Mouse (Mus musculus): ENCODE results near the gene Armh3.

Gene Armh3

GRCm38 (mm10) chr19:45907416-45907815 is 90.9 kb downstream of the Armh3 start:
- no peak for DNase-seq (ENCODE audit: low spot score)

DNA sequence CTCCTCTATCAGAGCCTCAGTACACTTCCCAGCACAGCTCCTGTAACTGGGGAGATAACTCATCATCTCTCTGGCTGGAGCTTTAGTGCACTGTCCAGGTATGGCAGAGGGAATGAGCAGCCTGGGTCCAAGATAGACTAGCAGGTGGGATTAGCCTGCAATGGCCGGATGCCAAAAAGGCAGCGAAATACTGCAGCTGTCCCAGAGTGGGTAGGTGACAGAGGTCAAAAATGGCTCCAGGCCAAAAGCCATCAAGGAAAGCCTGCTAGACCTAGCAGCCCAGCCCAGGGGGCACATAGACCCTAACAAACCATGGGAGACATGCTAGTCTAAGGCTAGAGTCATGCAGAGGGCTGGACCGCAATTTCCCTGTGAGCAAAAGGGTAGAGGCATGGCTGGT is 94.4 kb downstream of the Armh3 start:
- no peak for DNase-seq (ENCODE audit: low spot score)

DNA sequence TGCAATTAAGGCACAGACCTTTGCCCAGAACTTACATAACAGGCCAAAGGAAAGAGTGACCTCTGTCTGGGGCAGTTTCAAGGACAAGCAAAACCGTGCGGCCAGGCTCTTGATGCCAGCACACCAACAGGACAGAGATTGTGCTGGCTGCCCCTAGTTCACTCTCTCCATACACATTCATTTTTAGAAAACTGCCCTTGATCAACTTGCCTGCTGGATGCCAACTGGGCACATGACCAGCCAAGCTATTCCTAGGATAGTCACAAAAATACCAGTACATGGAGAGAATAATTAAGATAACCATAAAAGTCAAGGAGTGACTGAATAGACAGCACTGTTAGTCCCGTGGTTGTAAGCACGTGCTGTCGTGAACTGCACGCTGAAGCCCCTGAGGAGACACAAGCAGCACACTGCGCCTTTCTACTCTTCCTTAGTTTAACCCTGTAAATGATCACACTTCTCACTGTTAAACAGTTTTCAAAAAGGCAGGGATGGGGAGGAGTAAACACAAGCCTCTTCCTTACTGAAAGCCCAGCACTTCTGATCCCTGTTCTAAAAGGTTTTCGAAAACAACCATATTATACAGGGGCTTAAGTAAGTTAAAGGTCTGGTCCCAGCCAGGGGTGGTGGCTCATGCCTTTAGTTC is 95.8 kb downstream of the Armh3 start:
- peak; percentile 9 for DNase-seq (ENCODE audit: low spot score)

DNA sequence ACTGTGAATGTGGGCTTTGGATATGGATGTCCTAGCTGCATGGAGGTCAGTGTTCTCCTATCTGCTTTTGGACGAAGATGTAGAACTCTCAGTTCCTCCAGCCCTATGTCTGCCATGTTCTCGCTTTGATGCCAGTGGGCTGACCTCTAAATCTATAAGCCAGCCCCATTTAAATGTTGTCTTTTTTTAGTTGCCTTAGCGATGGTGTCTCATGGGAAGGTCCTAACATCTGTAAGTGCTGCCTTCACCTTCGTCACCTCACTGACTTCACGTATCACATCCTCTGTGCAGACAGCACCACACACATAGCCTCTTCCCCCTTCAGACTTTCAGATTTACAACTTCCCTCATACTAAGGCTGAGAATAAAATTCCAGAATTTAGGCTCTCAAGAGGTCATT is 97.5 kb downstream of the Armh3 start:
- no peak for DNase-seq (ENCODE audit: low spot score)

DNA sequence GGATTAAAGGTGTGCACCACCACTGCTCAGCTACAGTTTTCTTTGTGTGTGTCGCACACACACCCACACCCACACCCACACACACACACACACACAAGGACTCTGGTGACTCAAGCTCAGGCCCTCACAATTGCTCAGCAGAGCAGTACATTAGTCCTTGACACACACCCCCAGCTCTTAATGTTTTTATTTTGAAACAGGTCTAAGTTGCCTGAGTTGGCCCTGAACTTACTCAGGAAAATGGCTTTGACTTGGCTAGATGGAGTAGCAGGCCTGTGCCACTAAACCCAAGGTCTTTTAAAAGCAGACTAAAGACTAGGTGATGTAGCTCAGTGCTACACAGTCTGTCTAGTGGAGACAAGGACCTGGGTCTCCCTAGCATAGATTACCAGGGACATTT is 102.6 kb downstream of the Armh3 start:
- no peak for DNase-seq (ENCODE audit: low spot score)

GRCm38 (mm10) chr19:45882056-45882455 is 116.2 kb downstream of the Armh3 start:
- no peak for DNase-seq (ENCODE audit: low spot score)

DNA sequence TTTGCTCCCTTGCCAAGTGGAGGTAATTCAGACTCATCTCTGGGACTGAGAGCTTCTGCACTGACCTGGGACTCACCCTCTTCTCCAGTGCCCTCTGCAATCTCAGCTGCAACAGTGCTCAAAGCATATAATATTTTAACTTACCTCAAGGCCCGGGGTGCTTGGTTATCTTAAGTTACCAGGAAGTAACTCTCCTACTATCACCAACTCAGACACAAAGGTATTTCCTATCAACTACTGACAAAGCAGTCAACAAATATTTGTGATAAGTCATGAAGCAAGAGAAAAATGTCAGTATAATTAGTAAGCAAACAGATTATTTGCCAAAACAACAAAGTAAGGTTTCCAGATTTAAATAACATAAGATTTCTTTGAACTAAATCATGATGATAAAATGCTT is 125.0 kb downstream of the Armh3 start:
- no peak for DNase-seq (ENCODE audit: low spot score)

- DNase-seq (ENCODE audit: low spot score), result no peak
Measured at GRCm38 (mm10) chr19:45855284-45855920, 142.9 kb downstream of the Armh3 start.

GRCm38 (mm10) chr19:45854521-45854920 is 143.8 kb downstream of the Armh3 start:
- no peak for DNase-seq (ENCODE audit: low spot score)

DNA sequence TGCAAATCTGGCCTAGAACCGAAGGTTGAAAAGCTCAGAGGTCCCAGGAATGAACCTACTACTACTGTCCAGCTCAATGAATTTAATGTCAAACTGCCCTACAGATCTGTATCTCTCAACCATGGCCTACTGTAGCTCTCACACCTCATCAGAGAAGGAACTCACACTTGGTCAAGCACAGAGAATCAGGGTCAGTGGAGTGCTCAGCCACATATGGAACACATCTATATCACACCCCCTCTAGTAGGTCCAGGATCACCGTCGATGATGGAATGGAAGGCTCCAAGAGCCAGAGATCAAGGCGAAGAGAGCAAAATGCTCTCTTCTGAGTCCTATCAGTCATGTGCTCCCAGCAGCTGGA is 150.6 kb downstream of the Armh3 start:
- DNase-seq (ENCODE audit: low spot score), result no peak

GRCm38 (mm10) chr19:45847016-45847732 is 151.1 kb downstream of the Armh3 start:
- DNase-seq (ENCODE audit: low spot score), result no peak

GRCm38 (mm10) chr19:45844209-45844608 is 154.1 kb downstream of the Armh3 start:
- DNase-seq (ENCODE audit: low spot score), result no peak

DNA sequence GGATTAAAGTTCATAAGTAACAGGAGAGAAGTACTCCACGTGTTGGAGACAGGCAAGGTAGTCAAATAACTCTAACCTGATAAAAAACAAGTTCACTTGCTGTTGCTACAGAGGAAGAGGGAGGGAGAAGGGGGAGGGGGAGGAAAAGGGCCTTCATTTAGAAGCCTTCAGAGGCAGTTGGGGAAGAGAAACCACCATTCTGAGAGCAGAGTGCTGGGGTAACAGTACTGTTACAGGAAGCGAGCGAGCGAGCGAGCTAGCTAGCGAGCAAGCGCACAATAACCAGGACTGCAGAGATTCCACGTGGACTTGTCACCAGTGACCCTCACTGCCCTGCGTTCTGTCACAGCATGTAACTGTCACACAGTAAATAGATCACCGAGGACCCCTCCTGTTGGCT is 154.9 kb downstream of the Armh3 start:
- DNase-seq (ENCODE audit: low spot score), result peak; percentile 51

DNA sequence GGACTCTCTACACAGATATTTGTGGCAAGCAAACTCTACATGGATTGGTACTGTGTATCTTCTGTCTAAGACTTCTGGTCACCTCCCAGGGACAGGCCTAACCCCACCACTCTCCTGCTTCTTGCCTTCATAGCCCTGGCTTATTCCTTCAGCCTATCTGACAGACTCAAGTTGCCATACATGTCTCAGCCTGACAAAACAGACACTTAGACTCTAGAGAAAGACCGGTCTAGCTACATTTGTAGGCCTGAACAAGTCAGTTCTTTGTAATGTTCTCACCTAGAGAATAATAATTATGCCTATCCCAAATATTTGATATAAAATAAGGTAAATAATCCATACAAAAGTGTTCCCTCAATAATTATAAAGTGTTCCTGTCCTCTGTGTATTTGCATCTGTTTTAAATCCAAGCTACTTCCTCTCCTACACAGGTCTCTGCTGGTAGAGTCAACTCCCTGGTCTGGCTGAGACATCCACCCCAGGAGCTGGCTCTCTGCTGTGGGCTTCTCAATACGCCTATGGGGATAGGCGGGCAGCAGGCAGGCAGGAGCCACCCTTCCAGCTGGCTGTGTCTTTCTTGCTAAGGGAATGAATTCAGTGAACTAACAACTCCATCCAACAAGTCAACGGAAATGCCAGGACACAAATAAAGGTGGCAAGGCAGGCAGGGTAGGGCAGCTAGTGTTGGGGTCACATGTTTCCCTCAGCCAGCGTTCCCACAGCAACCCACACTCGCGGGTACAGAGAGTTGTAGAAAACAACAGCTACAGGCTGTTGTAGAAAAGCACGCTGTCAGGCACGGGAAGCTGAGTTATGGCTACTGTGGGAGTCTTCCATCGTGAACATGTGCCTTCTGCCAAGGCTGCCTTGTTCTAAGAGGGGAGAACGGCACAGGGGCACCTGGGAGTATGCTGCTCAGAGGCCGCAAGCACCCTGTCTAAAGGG is 161.0 kb downstream of the Armh3 start:
- no peak for DNase-seq (ENCODE audit: low spot score)

- DNase-seq (ENCODE audit: low spot score), result no peak
Measured at GRCm38 (mm10) chr19:45835490-45835889, 162.8 kb downstream of the Armh3 start.

GRCm38 (mm10) chr19:45833665-45834064 is 164.6 kb downstream of the Armh3 start:
- DNase-seq (ENCODE audit: low spot score), result no peak

DNA sequence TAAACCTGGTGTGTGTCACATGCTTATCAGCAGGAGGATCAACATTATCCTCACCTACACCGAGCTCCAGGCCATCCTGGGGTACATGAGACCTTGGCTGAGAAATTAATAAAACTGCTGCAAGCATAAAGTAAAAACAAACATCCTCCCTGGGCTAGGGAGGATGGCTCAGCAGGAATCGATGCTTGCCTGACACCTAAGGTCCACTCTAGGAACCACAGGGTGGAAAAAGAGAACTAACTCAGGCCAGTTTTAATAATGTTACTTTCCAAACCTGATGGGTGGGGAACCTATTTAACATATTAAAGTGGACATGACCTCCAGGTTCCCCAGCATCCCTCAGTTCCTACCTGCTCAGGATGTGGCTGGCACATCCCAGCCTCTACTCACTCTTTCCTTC is 167.6 kb downstream of the Armh3 start:
- no peak for DNase-seq (ENCODE audit: low spot score)

GRCm38 (mm10) chr19:45827736-45828135 is 170.6 kb downstream of the Armh3 start:
- no peak for DNase-seq (ENCODE audit: low spot score)

- no peak for DNase-seq (ENCODE audit: low spot score)
Measured at GRCm38 (mm10) chr19:45827125-45827524, 171.2 kb downstream of the Armh3 start.

GRCm38 (mm10) chr19:45826146-45826545 is 172.1 kb downstream of the Armh3 start:
- no peak for DNase-seq (ENCODE audit: low spot score)

- DNase-seq (ENCODE audit: low spot score), result no peak
Measured at GRCm38 (mm10) chr19:45821832-45822231, 176.5 kb downstream of the Armh3 start.

DNA sequence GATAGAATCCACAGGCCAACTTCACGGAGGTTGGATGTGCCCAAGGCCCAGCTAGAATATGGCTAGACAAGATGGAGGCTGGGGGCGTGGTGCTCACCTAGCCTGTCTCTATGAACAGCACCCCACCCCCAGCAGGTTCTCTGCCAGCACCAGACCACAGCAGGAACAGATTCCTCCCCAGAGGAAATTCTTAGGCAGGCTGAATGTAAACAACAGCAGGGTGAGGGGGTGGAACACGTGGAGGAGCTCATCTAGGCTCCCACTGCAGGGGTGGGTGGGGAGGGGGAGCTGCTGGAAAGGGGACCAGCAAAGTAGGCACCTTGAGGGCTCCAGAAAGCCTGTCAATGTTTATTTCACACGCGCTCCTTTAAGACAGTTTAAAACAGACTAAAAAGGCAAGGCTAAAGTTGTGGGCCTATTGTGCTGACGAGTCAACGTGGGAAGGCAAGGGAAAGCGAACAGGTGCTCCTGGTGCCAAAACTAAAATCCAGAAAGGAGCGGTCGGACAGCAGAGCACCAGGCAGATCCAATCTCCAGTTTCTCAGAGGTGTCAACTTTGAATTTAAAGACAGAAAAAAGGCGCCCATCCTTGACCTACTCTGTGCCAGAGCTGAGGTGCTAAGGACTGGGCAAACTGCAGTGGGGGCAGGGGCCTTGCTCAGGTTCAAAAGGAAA is 180.3 kb downstream of the Armh3 start:
- DNase-seq (ENCODE audit: low spot score), result peak; percentile 75

Measured in yolk sac, embryonic 10.5 days (tissue).